Mouse (Mus musculus): ENCODE results near the gene Slc30a10.

DNA sequence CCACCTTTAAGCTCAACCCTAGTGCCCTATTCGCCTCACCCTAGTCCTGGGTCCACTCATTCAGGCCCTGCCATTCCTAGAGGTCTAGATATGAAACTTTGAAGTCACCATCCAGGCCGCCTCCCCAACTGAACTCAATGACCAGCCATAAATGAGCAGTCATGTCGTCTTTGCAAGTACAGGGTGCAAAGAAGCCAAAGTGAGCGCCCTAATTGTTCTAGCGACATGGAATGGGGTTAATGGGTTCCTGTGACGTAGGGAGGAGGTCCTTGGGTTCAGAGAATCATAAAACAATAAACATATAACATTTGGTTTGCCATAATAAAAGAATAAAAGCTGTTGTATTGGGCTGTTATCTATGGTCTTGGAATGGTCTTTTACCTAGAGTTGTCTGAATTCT, 47.9 kb downstream of the Slc30a10 start:
- TF ChIP-seq CTCF (IDR thresholded peaks at IDR 0.05; ENCODE audit: borderline replicate concordance, insufficient read depth, low read depth, low read length), result no peak
- no peak for TF ChIP-seq POLR2A (IDR thresholded peaks at IDR 0.05; ENCODE audit: borderline replicate concordance, insufficient read depth, low read length)

Measured in cerebellum, adult 2 months (tissue).